Mouse (Mus musculus) lung, embryonic 14.5 days (tissue): ENCODE measurements around the gene Wdr78. TPM values are rescaled to one million over a fixed set of nuclear protein-coding genes. Genes with fewer than 3 reads are reported as not detected.

ENCODE experiments used
- ATAC-seq: fragments of 200-750 bp; cut with Nextera tagmentation; 2 replicates; pipeline ENCODE4 v1.8.0; 2017; ENCODE audit warnings: mild to moderate bottlenecking, moderate TSS enrichment, moderate library complexity; ENCODE audit not compliant: insufficient read depth
- DNase-seq: peaks from one replicate; pipeline ENCODE4 v3.0.0-alpha.2; 2015
- H3K27ac ChIP-seq: fragments of 300-500 bp; sonication (generic); 2 replicates; pipeline ENCODE4 v1.5.1; 2014; ENCODE audit warnings: low read depth, mild to moderate bottlenecking, moderate library complexity
- H3K27me3 ChIP-seq: fragments of 300-500 bp; sonication (generic); 2 replicates; pipeline ENCODE4 v1.6.1; 2014; ENCODE audit warnings: low read length, control low read depth; ENCODE audit not compliant: insufficient read depth
- H3K36me3 ChIP-seq: fragments of 300-500 bp; sonication (generic); 2 replicates; pipeline ENCODE4 v1.6.1; 2014; ENCODE audit warnings: control low read depth; ENCODE audit not compliant: insufficient read depth
- H3K4me1 ChIP-seq: fragments of 300-500 bp; sonication (generic); 2 replicates; pipeline ENCODE4 v1.6.1; 2014; ENCODE audit warnings: antibody characterized with exemption, control low read depth; ENCODE audit not compliant: insufficient read depth
- H3K4me2 ChIP-seq: fragments of 300-500 bp; sonication (generic); 2 replicates; pipeline ENCODE4 v1.6.1; 2014; ENCODE audit warnings: mild to moderate bottlenecking
- H3K4me3 ChIP-seq: fragments of 300-500 bp; sonication (generic); 2 replicates; pipeline ENCODE4 v1.5.1; 2014; ENCODE audit warnings: low read depth, low read length
- H3K9ac ChIP-seq: fragments of 300-500 bp; sonication (generic); 2 replicates; pipeline ENCODE4 v1.6.1; 2014
- H3K9me3 ChIP-seq: fragments of 300-500 bp; sonication (generic); 2 replicates; pipeline ENCODE4 v1.6.1; 2016; ENCODE audit warnings: low read depth, low read length, control low read depth
- CTCF ChIP-seq: IDR thresholded peaks from 2 replicates; pipeline ENCODE4 v1.5.1; 2016; ENCODE audit warnings: antibody characterized with exemption, low read depth
- WGBS: fragments of 180-500 bp; shearing (Covaris S2); extraction: QIAGEN DNeasy Blood & Tissue Kit; methylation state at CpG from one replicate; pipeline ENCODE4 v1.1.7; 2014; 5-methylcytosine and 5-hydroxymethylcytosine counted together
- polyA plus RNA-seq: library from polyadenylated mRNA; unstranded; fragments of >200 nt; fragmentation: Nextera tagmentation; extraction: Ambion mirVana; gene quantifications from 2 replicates; pipeline ENCODE4 v1.2.1, GENCODE M21; 2014

Gene Wdr78
- 3.6 and 4.0 TPM in 2 replicates for polyA plus RNA-seq

DNA sequence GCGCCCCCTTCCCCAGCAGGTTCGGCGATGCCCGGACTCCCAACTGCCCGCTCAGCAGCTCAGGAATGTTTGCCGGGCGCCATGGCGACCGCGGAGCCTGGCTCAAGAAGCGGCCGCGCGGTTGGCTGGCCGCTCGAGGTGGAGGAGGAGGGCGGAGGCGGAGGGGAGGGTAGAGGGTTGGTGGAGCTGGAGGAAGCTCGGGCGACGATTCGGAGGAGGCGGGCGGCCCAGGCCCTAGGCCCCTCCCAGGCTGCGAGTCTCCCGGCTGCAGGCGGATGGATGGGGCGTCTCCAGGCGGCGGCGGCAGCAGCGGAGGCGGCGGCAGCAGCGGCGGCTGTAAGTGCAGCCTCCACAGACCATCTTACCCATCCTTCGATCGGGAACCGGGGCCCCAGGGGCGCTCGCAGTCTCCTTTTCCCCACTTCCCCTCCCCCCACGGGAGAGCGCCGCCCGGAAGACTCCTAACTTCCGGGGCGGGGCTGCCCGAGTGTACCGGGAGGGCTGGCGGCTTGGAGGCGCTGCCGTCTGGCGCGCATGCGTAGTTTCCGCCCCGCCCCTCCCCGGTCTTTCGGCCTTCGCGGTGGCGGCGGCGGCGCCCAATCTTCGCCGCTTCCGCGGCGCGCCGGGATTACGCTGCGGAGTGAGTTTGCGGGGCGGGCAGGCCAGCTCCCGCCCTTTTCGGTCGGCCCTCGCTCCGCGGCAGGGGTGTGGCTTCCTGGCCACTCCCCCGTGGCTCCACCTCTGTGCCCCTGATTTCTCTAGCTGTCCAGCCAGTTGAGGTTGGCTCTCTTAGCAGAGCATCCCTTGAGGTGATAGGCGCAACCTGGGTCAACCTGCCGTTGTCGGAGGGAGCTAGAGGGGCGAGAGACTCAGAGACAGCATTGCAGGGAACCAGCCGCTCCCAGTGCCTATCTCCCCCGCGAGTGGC, at the start of gene Wdr78, which contains the start of gene Mier1:
Gene Wdr78, minus strand, starts transcription at position 372 of the 928 bp plus-strand sequence.
Gene Mier1, plus strand, starts transcription at position 207 of the 928 bp plus-strand sequence.
- DNase-seq = peak; percentile 97
- Histone ChIP-seq H3K9ac (peak within 1 kb of the TSS; percentile 66), H3K9me3 (no peaks in the 10 kb centered on the region), H3K4me1 (no peaks in the 10 kb centered on the region), H3K36me3 (peaks cover 12% of the 10 kb centered on the region), H3K27me3 (no peaks in the 10 kb centered on the region), H3K4me2 (peak within 1 kb of the TSS; percentile 76), H3K27ac (peak within 1 kb of the TSS; percentile 99), H3K4me3 (peak within 1 kb of the TSS; percentile 80)
- under 1% methylated on average over 90 of the region's 90 CpGs for WGBS
- TF ChIP-seq CTCF = 0 out of 2 replicates have a peak, but pooled peaks have one; percentile 9
- peak; percentile 99 for ATAC-seq

DNA sequence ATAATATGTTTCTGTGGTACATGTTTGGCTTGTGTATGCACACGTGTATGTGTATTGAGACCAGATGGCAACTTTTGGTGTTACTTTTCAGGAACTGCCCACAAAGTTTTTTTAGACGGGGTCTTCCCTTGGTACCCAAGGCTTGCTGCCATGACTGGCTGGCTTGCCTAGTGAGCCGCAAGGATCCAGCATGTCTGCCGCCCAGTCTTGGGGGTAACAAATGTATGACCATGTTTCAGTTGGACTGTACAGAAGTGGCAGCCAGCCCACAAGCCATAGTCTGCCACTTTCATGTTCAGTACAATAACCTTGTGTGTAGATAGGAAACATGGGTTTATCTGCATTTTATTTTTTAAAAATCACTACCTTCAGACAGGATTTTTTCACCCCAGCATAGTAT, 44.4 kb upstream of the Wdr78 start:
- H3K9ac ChIP-seq = no peak overlapping the region
- H3K4me1 ChIP-seq = no peaks in the 10 kb centered on the region
- no peak for DNase-seq
- no peak for ATAC-seq
- TF ChIP-seq CTCF = no peak
- H3K4me3 ChIP-seq = no peak overlapping the region
- peaks cover 80% of the 10 kb centered on the region for H3K36me3 ChIP-seq
- H3K27ac ChIP-seq = no peak overlapping the region
- H3K27me3 ChIP-seq = no peaks in the 10 kb centered on the region
- WGBS = 91% methylated on average over 4 of the region's 4 CpGs
- no peak overlapping the region for H3K4me2 ChIP-seq
- H3K9me3 ChIP-seq = no peaks in the 10 kb centered on the region

GRCm38 (mm10) chr4:103151946-103152345, 37.6 kb upstream of the Wdr78 start:
- WGBS = 83% methylated on average over 5 of the region's 5 CpGs
- DNase-seq = no peak

GRCm38 (mm10) chr4:103146339-103146738, 32.0 kb upstream of the Wdr78 start:
- WGBS = 41% methylated on average over 5 of the region's 5 CpGs
- H3K4me1 ChIP-seq = no peaks in the 10 kb centered on the region
- ATAC-seq (peak; percentile 41; the same call in 1 of the 2 replicates), DNase-seq (peak; percentile 90)
- no peak overlapping the region for H3K27ac ChIP-seq
- no peaks in the 10 kb centered on the region for H3K9me3 ChIP-seq
- no peaks in the 10 kb centered on the region for H3K27me3 ChIP-seq
- H3K4me3 ChIP-seq = no peak overlapping the region
- peaks cover 75% of the 10 kb centered on the region for H3K36me3 ChIP-seq
- peak; percentile 81 for TF ChIP-seq CTCF
- no peak overlapping the region for H3K9ac ChIP-seq
- H3K4me2 ChIP-seq = no peak overlapping the region

More at GRCm38 (mm10) chr4:103151946-103152345, 37.6 kb upstream of the Wdr78 start:
- H3K27me3 ChIP-seq = no peaks in the 10 kb centered on the region
- H3K9ac ChIP-seq = no peak overlapping the region
- H3K4me1 ChIP-seq = no peaks in the 10 kb centered on the region
- no peak overlapping the region for H3K4me2 ChIP-seq
- peaks cover 87% of the 10 kb centered on the region for H3K36me3 ChIP-seq
- ATAC-seq = no peak
- no peaks in the 10 kb centered on the region for H3K9me3 ChIP-seq
- TF ChIP-seq CTCF = no peak
- no peak overlapping the region for H3K4me3 ChIP-seq
- no peak overlapping the region for H3K27ac ChIP-seq

DNA sequence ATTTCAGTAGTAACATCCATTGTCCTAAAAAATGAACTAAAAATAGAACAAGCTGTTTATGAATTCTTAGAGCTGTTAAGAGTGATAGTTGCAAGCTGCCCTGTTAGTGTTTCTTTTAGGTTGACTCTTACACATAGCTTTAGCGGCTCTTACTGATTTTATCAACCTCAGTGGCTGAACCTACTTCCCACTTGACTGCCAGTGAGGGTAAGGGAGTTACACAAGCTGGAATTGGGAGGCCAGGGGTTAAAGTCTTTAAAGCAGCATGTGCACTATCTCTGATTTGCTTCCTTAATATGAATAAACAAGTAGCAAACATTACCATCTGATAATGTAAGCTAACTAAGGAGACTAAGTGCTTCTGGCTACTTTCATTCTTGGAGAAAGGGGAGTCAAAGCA, 22.6 kb upstream of the Wdr78 start:
- no peaks in the 10 kb centered on the region for H3K9me3 ChIP-seq
- no peak for ATAC-seq
- no peak for DNase-seq
- no peak overlapping the region for H3K4me3 ChIP-seq
- H3K27me3 ChIP-seq = no peaks in the 10 kb centered on the region
- no peak overlapping the region for H3K9ac ChIP-seq
- H3K27ac ChIP-seq = no peak overlapping the region
- no peaks in the 10 kb centered on the region for H3K4me1 ChIP-seq
- H3K36me3 ChIP-seq = peaks cover 43% of the 10 kb centered on the region
- H3K4me2 ChIP-seq = no peak overlapping the region
- WGBS = 54% methylated on average over 1 of the region's 1 CpGs
- no peak for TF ChIP-seq CTCF

DNA sequence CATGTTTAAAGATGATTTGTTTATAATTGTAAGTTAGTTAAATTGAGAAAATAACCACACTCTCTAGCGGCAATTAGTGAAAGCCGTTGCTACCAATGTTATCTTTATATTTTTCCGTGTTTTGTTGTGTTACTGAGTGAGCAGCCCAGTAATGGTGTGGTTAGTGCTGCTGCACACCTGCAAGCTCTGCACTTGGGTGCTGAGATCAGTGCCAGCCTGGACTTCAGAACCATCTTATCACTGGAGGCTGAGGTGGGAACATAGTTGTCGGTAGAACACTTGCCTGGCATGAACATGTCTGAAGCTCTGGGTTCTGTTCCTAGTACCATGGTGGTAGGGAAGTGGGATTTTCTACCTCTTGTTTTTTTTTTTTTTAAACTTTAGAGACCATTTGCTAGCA, 12.2 kb upstream of the Wdr78 start:
- TF ChIP-seq CTCF = no peak
- no peak for ATAC-seq
- Histone ChIP-seq H3K9me3 (no peaks in the 10 kb centered on the region), H3K4me2 (no peak overlapping the region), H3K27me3 (no peaks in the 10 kb centered on the region), H3K9ac (no peak overlapping the region), H3K4me1 (no peaks in the 10 kb centered on the region), H3K27ac (no peak overlapping the region), H3K4me3 (no peak overlapping the region), H3K36me3 (peaks cover 8% of the 10 kb centered on the region)
- 83% methylated on average over 4 of the region's 4 CpGs for WGBS
- DNase-seq = no peak

DNA sequence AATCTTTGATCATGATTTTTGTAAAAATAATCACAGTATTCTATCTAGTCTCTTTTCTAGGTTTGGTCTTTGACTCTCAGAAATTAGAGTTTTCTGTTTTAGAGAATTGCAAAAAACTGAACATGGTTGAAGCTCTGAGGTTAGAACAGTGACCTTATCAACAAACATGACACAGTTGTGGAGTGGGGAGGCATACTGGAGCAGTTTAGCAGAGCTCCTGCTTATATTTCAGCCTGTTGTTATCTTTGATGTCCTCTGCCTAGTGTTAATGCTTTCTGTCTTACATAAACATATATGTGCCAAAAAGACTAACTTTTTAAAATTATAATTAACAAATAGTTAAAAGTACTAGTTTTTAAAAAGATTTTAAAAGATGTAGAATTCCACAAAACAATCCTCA, 9.3 kb upstream of the Wdr78 start:
- no peaks in the 10 kb centered on the region for H3K36me3 ChIP-seq
- no peaks in the 10 kb centered on the region for H3K9me3 ChIP-seq
- H3K4me3 ChIP-seq = no peak overlapping the region
- H3K4me2 ChIP-seq = no peak overlapping the region
- H3K27ac ChIP-seq = no peak overlapping the region
- no peaks in the 10 kb centered on the region for H3K27me3 ChIP-seq
- TF ChIP-seq CTCF = no peak
- DNase-seq = no peak
- no peak overlapping the region for H3K9ac ChIP-seq
- no peak for ATAC-seq
- H3K4me1 ChIP-seq = 0 out of 2 replicates have a peak, but pooled peaks cover 5% of the 10 kb centered on the region
